Mouse (Mus musculus) ES-CJ7 (cell line): ENCODE data around the gene Scml2.
"Not testable (repeated sequence)": the region's sequence is repeated elsewhere in the genome, so short reads cannot be mapped to it uniquely, and the experiment has no call there.

Source experiments
- DNase-seq: peaks from one replicate; pipeline ENCODE4 v3.0.0; 2011; ENCODE audit warnings: low read depth, low spot score

The Scml2 gene

GRCm38 (mm10) chrX:161116893-161117292 lies at the start of gene Scml2:
Gene Scml2, plus strand, starts transcription at chrX:161117193.
- not testable (repeated sequence) for DNase-seq

- not testable (repeated sequence) for DNase-seq
These were observed 41.4 kb upstream of the Scml2 start for GRCm38 (mm10) chrX:161075576-161075975.

DNA sequence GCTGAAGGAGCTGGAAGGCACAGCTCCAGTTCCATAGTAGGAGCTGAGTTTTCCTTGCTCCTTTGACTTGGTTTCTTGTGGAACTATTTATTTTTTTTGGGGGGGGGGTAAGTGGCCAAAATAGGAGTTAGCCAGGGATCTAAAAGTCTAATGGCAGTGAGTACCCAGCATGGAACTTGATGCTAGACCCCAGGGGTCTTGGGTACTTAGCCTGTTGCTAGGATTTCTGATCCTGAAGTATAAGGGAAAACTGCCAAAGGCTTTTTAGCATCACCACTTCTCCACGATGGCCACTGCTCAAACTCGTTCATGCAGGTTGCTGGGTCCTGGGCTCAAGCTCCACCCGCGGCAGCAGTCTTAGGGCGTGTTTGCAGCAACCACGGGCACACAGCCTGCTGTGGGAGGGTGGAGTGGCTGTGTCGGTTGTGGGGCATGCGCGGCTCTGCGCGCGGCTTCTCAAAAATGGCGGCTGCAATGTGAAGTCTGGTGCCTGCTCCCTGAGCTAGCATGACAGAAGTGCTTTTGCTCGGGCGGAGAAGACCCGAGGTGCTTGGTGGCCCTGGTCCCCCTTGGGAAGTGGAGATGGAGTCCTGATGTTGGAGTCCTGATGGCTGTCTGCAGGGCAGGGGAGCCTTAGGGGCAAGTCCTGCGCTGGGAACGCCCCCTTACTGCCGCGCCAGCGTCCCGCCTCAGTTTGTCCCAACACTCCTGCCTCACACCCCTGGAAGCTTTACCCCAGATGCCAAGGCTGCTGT lies 45.5 kb downstream of the Scml2 start:
- peak; percentile 59 for DNase-seq

- DNase-seq: no peak
These were observed 46.0 kb downstream of the Scml2 start for GRCm38 (mm10) chrX:161163069-161163416.

- DNase-seq: not testable (repeated sequence)
These were observed 170.2 kb downstream of the Scml2 start, which contains the start of gene Gm15262 for GRCm38 (mm10) chrX:161287156-161287555. Gene Gm15262, plus strand, starts transcription at chrX:161287456.
